Mouse (Mus musculus): ENCODE data around the gene Cpa4.

DNA sequence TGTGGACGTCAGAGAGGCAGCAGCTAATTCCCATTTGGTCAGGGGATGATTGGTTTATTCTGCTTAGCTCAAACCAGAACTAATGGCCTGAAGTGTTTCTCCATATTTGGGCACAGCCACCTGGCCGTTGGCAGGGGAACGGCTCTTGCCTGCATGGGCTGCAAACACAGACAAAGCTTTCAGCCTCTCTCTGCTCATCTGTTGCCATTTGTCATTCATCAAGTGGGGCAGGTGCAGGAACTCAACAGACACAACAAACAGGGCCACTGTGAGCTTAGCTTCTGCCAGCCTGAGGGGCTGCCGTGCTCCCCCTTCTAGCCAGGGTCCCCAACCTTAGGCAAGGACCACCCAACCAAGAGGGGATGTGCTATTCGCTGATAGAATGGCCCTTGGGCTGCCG is 60.0 kb downstream of the Cpa4 start:
- TF ChIP-seq CTCF (IDR thresholded peaks at IDR 0.05; ENCODE audit: low read depth) (no peak), EP300 (IDR thresholded peaks at IDR 0.05; ENCODE audit: low read depth) (no peak)

Data from liver, postnatal 0 days (tissue).